Mouse (Mus musculus): ENCODE measurements around the gene Gm47791. TPM values are rescaled to one million over a fixed set of nuclear protein-coding genes. Genes with fewer than 3 reads are reported as not detected.

Gene Gm47791
- polyA plus RNA-seq, 1 experiment from 2014 or later: not detected

GRCm38 (mm10) chr1:82795211-82795610, 24.2 kb upstream of the Gm47791 start:
- Histone ChIP-seq H3K4me1 (ENCODE audit: control insufficient read depth, insufficient read depth, low read length) (no peaks in the 10 kb centered on the region; the same call in 1 of the 2 replicates), H3K36me3 (ENCODE audit: control insufficient read depth, insufficient read depth, low read length) (no peaks in the 10 kb centered on the region), H3K4me3 (ENCODE audit: low read depth, low read length) (no peak overlapping the region), H3K27me3 (replicated peaks; ENCODE audit: control insufficient read depth, insufficient read depth, low read length) (no peaks in the 10 kb centered on the region), H3K9ac (ENCODE audit: low read depth, low read length) (no peak overlapping the region), H3K9me3 (ENCODE audit: control insufficient read depth, low read length) (no peaks in the 10 kb centered on the region), H3K4me2 (ENCODE audit: low read depth, low read length) (no peak overlapping the region), H3K27ac (replicated peaks; ENCODE audit: low read depth, low read length) (no peak overlapping the region)
- WGBS: 69% methylated on average over 2 of the region's 2 CpGs
- ATAC-seq (ENCODE audit: low read depth) (peak; percentile 32; the same call in 1 of the 2 replicates), DNase-seq (ENCODE audit: low spot score) (peak; percentile 48)

- H3K9ac ChIP-seq (ENCODE audit: low read depth, low read length): no peak overlapping the region
- no peak for DNase-seq (ENCODE audit: low spot score)
- no peaks in the 10 kb centered on the region; the same call in 1 of the 2 replicates for H3K4me1 ChIP-seq (ENCODE audit: control insufficient read depth, insufficient read depth, low read length)
- no peak overlapping the region for H3K4me2 ChIP-seq (ENCODE audit: low read depth, low read length)
- no peak overlapping the region for H3K27ac ChIP-seq (replicated peaks; ENCODE audit: low read depth, low read length)
- H3K36me3 ChIP-seq (ENCODE audit: control insufficient read depth, insufficient read depth, low read length): no peaks in the 10 kb centered on the region
- H3K9me3 ChIP-seq (ENCODE audit: control insufficient read depth, low read length): no peaks in the 10 kb centered on the region
- no peaks in the 10 kb centered on the region for H3K27me3 ChIP-seq (replicated peaks; ENCODE audit: control insufficient read depth, insufficient read depth, low read length)
- H3K4me3 ChIP-seq (ENCODE audit: low read depth, low read length): no peak overlapping the region
- 53% methylated on average over 4 of the region's 4 CpGs for WGBS
- no peak for ATAC-seq (ENCODE audit: low read depth)
These were observed 22.9 kb upstream of the Gm47791 start for GRCm38 (mm10) chr1:82793986-82794385.

GRCm38 (mm10) chr1:82793110-82793509, 22.1 kb upstream of the Gm47791 start:
- H3K9ac ChIP-seq (ENCODE audit: low read depth, low read length): no peak overlapping the region
- H3K27me3 ChIP-seq (replicated peaks; ENCODE audit: control insufficient read depth, insufficient read depth, low read length): no peaks in the 10 kb centered on the region
- no peak overlapping the region for H3K4me3 ChIP-seq (ENCODE audit: low read depth, low read length)
- no peak for DNase-seq (ENCODE audit: low spot score)
- no peaks in the 10 kb centered on the region; the same call in 1 of the 2 replicates for H3K4me1 ChIP-seq (ENCODE audit: control insufficient read depth, insufficient read depth, low read length)
- H3K4me2 ChIP-seq (ENCODE audit: low read depth, low read length): no peak overlapping the region
- WGBS: 89% methylated on average over 3 of the region's 3 CpGs
- no peaks in the 10 kb centered on the region for H3K36me3 ChIP-seq (ENCODE audit: control insufficient read depth, insufficient read depth, low read length)
- no peak overlapping the region for H3K27ac ChIP-seq (replicated peaks; ENCODE audit: low read depth, low read length)
- no peaks in the 10 kb centered on the region for H3K9me3 ChIP-seq (ENCODE audit: control insufficient read depth, low read length)
- no peak for ATAC-seq (ENCODE audit: low read depth)

- ATAC-seq (ENCODE audit: low read depth) (no peak), DNase-seq (ENCODE audit: low spot score) (no peak)
- 89% methylated on average over 6 of the region's 6 CpGs for WGBS
These were observed 21.2 kb upstream of the Gm47791 start for GRCm38 (mm10) chr1:82792238-82792637.

DNA sequence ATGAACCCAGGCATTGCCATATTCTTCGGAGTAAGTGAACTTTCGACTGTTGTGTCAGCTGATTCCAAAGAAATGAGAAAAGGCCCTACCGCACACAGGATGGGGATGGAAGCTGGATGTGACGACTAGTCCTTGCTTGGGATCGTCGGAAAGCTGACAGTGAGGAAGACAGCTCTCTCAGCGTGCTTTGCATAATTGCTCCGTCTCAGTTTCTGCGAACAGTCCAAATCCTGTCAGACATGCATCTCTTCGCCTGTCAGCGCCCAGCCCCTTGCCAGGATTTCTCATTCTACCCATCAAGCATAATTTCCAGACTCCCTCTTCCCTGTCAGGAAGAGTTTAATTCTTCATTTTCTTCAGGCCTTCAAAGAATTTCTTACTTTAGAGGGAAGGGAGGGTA, 20.1 kb upstream of the Gm47791 start:
- no peaks in the 10 kb centered on the region for H3K27me3 ChIP-seq (replicated peaks; ENCODE audit: control insufficient read depth, insufficient read depth, low read length)
- 57% methylated on average over 11 of the region's 11 CpGs for WGBS
- H3K9me3 ChIP-seq (ENCODE audit: control insufficient read depth, low read length): no peaks in the 10 kb centered on the region
- no peak for ATAC-seq (ENCODE audit: low read depth)
- H3K27ac ChIP-seq (replicated peaks; ENCODE audit: low read depth, low read length): no peak overlapping the region
- no peaks in the 10 kb centered on the region for H3K36me3 ChIP-seq (ENCODE audit: control insufficient read depth, insufficient read depth, low read length)
- no peaks in the 10 kb centered on the region; the same call in 1 of the 2 replicates for H3K4me1 ChIP-seq (ENCODE audit: control insufficient read depth, insufficient read depth, low read length)
- H3K4me2 ChIP-seq (ENCODE audit: low read depth, low read length): no peak overlapping the region
- peak; percentile 72 for DNase-seq (ENCODE audit: low spot score)
- no peak overlapping the region for H3K9ac ChIP-seq (ENCODE audit: low read depth, low read length)
- no peak overlapping the region for H3K4me3 ChIP-seq (ENCODE audit: low read depth, low read length)

More at GRCm38 (mm10) chr1:82792238-82792637, 21.2 kb upstream of the Gm47791 start:
- Histone ChIP-seq H3K4me1 (ENCODE audit: control insufficient read depth, insufficient read depth, low read length) (no peaks in the 10 kb centered on the region; the same call in 1 of the 2 replicates), H3K36me3 (ENCODE audit: control insufficient read depth, insufficient read depth, low read length) (no peaks in the 10 kb centered on the region), H3K4me3 (ENCODE audit: low read depth, low read length) (no peak overlapping the region), H3K9me3 (ENCODE audit: control insufficient read depth, low read length) (no peaks in the 10 kb centered on the region), H3K27me3 (replicated peaks; ENCODE audit: control insufficient read depth, insufficient read depth, low read length) (no peaks in the 10 kb centered on the region), H3K27ac (replicated peaks; ENCODE audit: low read depth, low read length) (no peak overlapping the region), H3K4me2 (ENCODE audit: low read depth, low read length) (no peak overlapping the region), H3K9ac (ENCODE audit: low read depth, low read length) (no peak overlapping the region)

DNA sequence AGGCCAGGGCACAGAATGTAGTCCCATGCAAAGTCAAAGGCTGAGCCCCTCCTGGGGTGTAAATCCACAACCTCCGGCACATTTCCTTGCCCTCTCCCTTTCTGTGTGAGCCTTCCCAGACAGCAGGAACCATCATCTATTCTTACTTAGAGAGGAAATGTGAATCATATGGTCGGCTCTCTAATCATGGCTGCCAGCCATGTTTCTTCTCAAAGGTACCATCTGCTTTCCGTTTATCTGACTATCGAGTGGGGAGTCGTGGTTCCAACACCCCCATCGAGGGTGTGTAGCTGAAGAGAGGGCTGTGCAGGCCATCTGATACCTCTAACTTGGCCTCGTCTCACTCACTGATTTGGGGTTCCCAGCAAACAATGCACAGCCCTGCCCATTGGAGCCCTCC, 17.0 kb upstream of the Gm47791 start:
- peak; percentile 57 for DNase-seq (ENCODE audit: low spot score)
- Histone ChIP-seq H3K36me3 (ENCODE audit: control insufficient read depth, insufficient read depth, low read length) (no peaks in the 10 kb centered on the region), H3K27me3 (replicated peaks; ENCODE audit: control insufficient read depth, insufficient read depth, low read length) (no peaks in the 10 kb centered on the region), H3K27ac (replicated peaks; ENCODE audit: low read depth, low read length) (no peak overlapping the region), H3K4me2 (ENCODE audit: low read depth, low read length) (no peak overlapping the region), H3K4me1 (ENCODE audit: control insufficient read depth, insufficient read depth, low read length) (no peaks in the 10 kb centered on the region), H3K4me3 (ENCODE audit: low read depth, low read length) (no peak overlapping the region), H3K9me3 (ENCODE audit: control insufficient read depth, low read length) (no peaks in the 10 kb centered on the region), H3K9ac (ENCODE audit: low read depth, low read length) (no peak overlapping the region)
- 37% methylated on average over 7 of the region's 7 CpGs for WGBS
- ATAC-seq (ENCODE audit: low read depth): no peak

GRCm38 (mm10) chr1:82787414-82787813, 16.4 kb upstream of the Gm47791 start:
- 0% methylated on average over 2 of the region's 2 CpGs for WGBS
- no peak overlapping the region for H3K9ac ChIP-seq (ENCODE audit: low read depth, low read length)
- no peak overlapping the region for H3K4me3 ChIP-seq (ENCODE audit: low read depth, low read length)
- H3K27me3 ChIP-seq (replicated peaks; ENCODE audit: control insufficient read depth, insufficient read depth, low read length): no peaks in the 10 kb centered on the region
- no peaks in the 10 kb centered on the region for H3K4me1 ChIP-seq (ENCODE audit: control insufficient read depth, insufficient read depth, low read length)
- H3K36me3 ChIP-seq (ENCODE audit: control insufficient read depth, insufficient read depth, low read length): no peaks in the 10 kb centered on the region
- no peak overlapping the region for H3K4me2 ChIP-seq (ENCODE audit: low read depth, low read length)
- ATAC-seq (ENCODE audit: low read depth) (peak; percentile 92), DNase-seq (ENCODE audit: low spot score) (peak; percentile 95)
- no peak overlapping the region for H3K27ac ChIP-seq (replicated peaks; ENCODE audit: low read depth, low read length)
- no peaks in the 10 kb centered on the region for H3K9me3 ChIP-seq (ENCODE audit: control insufficient read depth, low read length)

DNA sequence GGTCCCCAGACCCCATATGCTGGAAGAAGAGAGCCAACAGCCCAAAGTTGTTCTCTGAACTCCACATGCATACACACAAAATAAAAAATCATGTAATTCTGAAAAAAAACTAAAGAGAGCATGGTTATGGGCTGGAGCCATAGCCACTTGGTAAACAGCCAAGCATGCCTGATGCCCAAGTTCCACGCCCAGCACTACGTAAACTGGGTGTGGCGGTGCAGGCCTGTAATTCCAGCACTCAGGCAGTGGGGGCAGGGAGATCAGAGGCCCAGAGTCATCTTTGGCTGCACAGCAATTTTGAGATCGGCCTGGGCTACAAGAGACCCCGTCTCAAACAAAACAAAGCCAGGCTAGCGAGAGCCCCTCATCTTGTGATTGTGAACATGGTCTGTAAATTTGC, 14.5 kb upstream of the Gm47791 start:
- no peak overlapping the region for H3K27ac ChIP-seq (replicated peaks; ENCODE audit: low read depth, low read length)
- no peak overlapping the region for H3K9ac ChIP-seq (ENCODE audit: low read depth, low read length)
- no peaks in the 10 kb centered on the region for H3K27me3 ChIP-seq (replicated peaks; ENCODE audit: control insufficient read depth, insufficient read depth, low read length)
- ATAC-seq (ENCODE audit: low read depth) (no peak), DNase-seq (ENCODE audit: low spot score) (peak; percentile 59)
- WGBS: 52% methylated on average over 6 of the region's 6 CpGs
- H3K36me3 ChIP-seq (ENCODE audit: control insufficient read depth, insufficient read depth, low read length): no peaks in the 10 kb centered on the region
- no peaks in the 10 kb centered on the region for H3K9me3 ChIP-seq (ENCODE audit: control insufficient read depth, low read length)
- no peak overlapping the region for H3K4me3 ChIP-seq (ENCODE audit: low read depth, low read length)
- H3K4me1 ChIP-seq (ENCODE audit: control insufficient read depth, insufficient read depth, low read length): no peaks in the 10 kb centered on the region
- H3K4me2 ChIP-seq (ENCODE audit: low read depth, low read length): no peak overlapping the region

GRCm38 (mm10) chr1:82783559-82783958, 12.5 kb upstream of the Gm47791 start:
- H3K27ac ChIP-seq (replicated peaks; ENCODE audit: low read depth, low read length): no peak overlapping the region
- DNase-seq (ENCODE audit: low spot score) (no peak), ATAC-seq (ENCODE audit: low read depth) (no peak)
- no peaks in the 10 kb centered on the region for H3K4me1 ChIP-seq (ENCODE audit: control insufficient read depth, insufficient read depth, low read length)
- H3K9ac ChIP-seq (ENCODE audit: low read depth, low read length): no peak overlapping the region
- 69% methylated on average over 3 of the region's 3 CpGs for WGBS
- H3K4me2 ChIP-seq (ENCODE audit: low read depth, low read length): no peak overlapping the region
- H3K4me3 ChIP-seq (ENCODE audit: low read depth, low read length): no peak overlapping the region
- H3K9me3 ChIP-seq (ENCODE audit: control insufficient read depth, low read length): no peaks in the 10 kb centered on the region
- H3K27me3 ChIP-seq (replicated peaks; ENCODE audit: control insufficient read depth, insufficient read depth, low read length): no peaks in the 10 kb centered on the region
- no peaks in the 10 kb centered on the region for H3K36me3 ChIP-seq (ENCODE audit: control insufficient read depth, insufficient read depth, low read length)
